Mouse (Mus musculus): Measurements from ENCODE around the gene Cerk. TPM values are rescaled to one million over a fixed set of nuclear protein-coding genes. Genes with fewer than 3 reads are reported as not detected.

The Cerk gene
- total and polyA plus RNA-seq, 3 experiments = 2.5 to 10.3 (median 4.4) TPM

DNA sequence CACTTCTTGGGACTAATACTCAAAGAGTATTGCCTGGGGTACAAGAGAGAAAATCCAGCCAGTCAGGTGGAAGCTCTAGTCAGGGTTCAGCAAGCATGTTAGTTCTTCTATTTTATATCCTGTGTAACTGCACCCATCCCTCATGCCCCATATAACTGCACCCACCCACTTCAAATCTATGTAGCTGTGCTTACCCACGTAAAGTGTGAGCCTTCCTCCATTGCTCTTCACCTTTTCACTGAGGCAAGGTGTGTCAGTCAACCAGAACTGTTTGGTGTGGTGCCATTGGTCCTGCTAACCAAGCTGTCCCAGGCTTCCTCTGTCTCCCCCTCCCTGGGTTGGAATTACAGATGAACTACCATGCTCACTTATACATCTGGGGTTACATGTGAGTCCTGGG, 45.2 kb upstream of the Cerk start:
- Histone ChIP-seq H3K9ac (ENCODE audit: insufficient read depth, low read depth) (no peak overlapping the region), H3K4me2 (ENCODE audit: insufficient read depth, low read depth, poor library complexity, severe bottlenecking) (no peak overlapping the region), H3K79me2 (replicated peaks; ENCODE audit: control insufficient read depth, extremely low read depth, insufficient read depth, poor library complexity, severe bottlenecking) (no peaks in the 10 kb centered on the region), H3K27ac (ENCODE audit: insufficient read depth, low read depth) (no peak overlapping the region), H3K4me3 (replicated peaks in 1 of 3; ENCODE audit: low read depth in 2 of 3, low read length in 2 of 3, poor library complexity in 1 of 3) (no peak overlapping the region), H3K27me3 (replicated peaks) (no peaks in the 10 kb centered on the region), H3K9me3 (replicated peaks; ENCODE audit: low read length) (no peaks in the 10 kb centered on the region), H3K4me1 (ENCODE audit: control insufficient read depth in 1 of 2, insufficient read depth in 2 of 2) (peaks cover 0 to 31% of the 10 kb centered on the region in 2 experiments; a peak in 2 of 4 replicates), H3K36me3 (replicated peaks in 1 of 2; ENCODE audit: control insufficient read depth in 1 of 2, insufficient read depth in 1 of 2, low read length in 1 of 2) (peaks cover 6 to 39% of the 10 kb centered on the region in 2 experiments)
- in situ Hi-C loops (cut with MboI; ENCODE audit: low pct_ligation_motif_present, low pct_unique_long_range_greater_than_20kb, low sequenced_read_pairs) (loop anchor here (25.0 kb wide), 1 partner anchor 331 kb away; no protein-coding TSS in a partner anchor), dilution Hi-C loops (cut with MboI; ENCODE audit: extremely low pct_ligation_motif_present, extremely low pct_unique_long_range_greater_than_20kb, low sequenced_read_pairs) (no loop called here)
- DNase-seq (ENCODE audit: extremely low read depth) = no peak
- TF ChIP-seq JUN (IDR thresholded peaks at IDR 0.05; ENCODE audit: insufficient read depth, low read depth, low read length) (no peak), BHLHE40 (IDR thresholded peaks at IDR 0.05; ENCODE audit: low read depth, low read length) (no peak), E2F4 (IDR thresholded peaks at IDR 0.05; ENCODE audit: insufficient replicate concordance, low read depth, low read length) (no peak), SMC3 (IDR thresholded peaks at IDR 0.05; ENCODE audit: low read depth, low read length) (no peak), IRF4 (IDR thresholded peaks at IDR 0.05; ENCODE audit: low read depth, low read length) (no peak), CHD1 (IDR thresholded peaks at IDR 0.05; ENCODE audit: low read depth, low read length) (no peak), EP300 (IDR thresholded peaks at IDR 0.05; ENCODE audit: low read length) (no peak), ETS1 (conservative IDR thresholded peaks at IDR 0.05; ENCODE audit: low read depth, low read length) (no peak), TBP (conservative IDR thresholded peaks at IDR 0.05; ENCODE audit: low read depth, low read length) (no peak), MXI1 (IDR thresholded peaks at IDR 0.05; ENCODE audit: low read depth, low read length) (no peak), ZC3H11A (IDR thresholded peaks at IDR 0.05; ENCODE audit: low read depth, low read length) (no peak), CHD2 (IDR thresholded peaks at IDR 0.05; ENCODE audit: low read length) (no peak)

DNA sequence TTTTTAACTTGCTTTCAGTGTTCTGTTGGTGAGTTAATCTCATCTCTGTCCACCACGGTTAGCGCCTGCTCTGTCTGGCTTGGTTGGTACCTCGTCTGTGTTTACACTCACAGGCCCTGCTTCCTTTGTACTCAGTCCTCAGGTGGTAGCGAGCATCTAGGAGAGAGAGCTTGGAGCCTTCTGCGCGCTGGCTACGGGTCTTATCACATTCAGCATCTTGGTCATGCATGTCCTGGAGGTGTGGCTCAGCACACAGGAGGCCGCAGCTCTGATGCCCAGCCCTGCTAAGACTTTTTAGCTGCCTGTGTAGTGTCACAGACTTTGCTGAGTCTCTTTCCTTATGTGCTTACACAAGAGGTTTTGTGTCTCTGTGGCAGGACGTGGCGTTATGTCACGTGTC, 43.7 kb upstream of the Cerk start:
- H3K9ac ChIP-seq (ENCODE audit: insufficient read depth, low read depth) = no peak overlapping the region
- no peaks in the 10 kb centered on the region for H3K9me3 ChIP-seq (replicated peaks; ENCODE audit: low read length)
- dilution Hi-C loops (cut with MboI; ENCODE audit: extremely low pct_ligation_motif_present, extremely low pct_unique_long_range_greater_than_20kb, low sequenced_read_pairs) (no loop called here), in situ Hi-C loops (cut with MboI; ENCODE audit: low pct_ligation_motif_present, low pct_unique_long_range_greater_than_20kb, low sequenced_read_pairs) (loop anchor here (25.0 kb wide), 1 partner anchor 333 kb away; no protein-coding TSS in a partner anchor)
- H3K4me1 ChIP-seq (ENCODE audit: control insufficient read depth in 1 of 2, insufficient read depth in 2 of 2) = peaks cover 0 to 39% of the 10 kb centered on the region in 2 experiments; a peak in 2 of 4 replicates
- no peaks in the 10 kb centered on the region for H3K79me2 ChIP-seq (replicated peaks; ENCODE audit: control insufficient read depth, extremely low read depth, insufficient read depth, poor library complexity, severe bottlenecking)
- TF ChIP-seq HCFC1 (IDR thresholded peaks at IDR 0.05; ENCODE audit: low read depth, low read length) (no peak), TCF12 (IDR thresholded peaks at IDR 0.05; ENCODE audit: low read depth, low read length) (no peak), UBTF (IDR thresholded peaks at IDR 0.05; ENCODE audit: low read depth, low read length) (no peak), CTCF (conservative IDR thresholded peaks at IDR 0.05 in 1 of 2, IDR thresholded peaks at IDR 0.05 in 1 of 2; ENCODE audit: low read depth in 2 of 2, low read length in 2 of 2) (no peak), CHD2 (IDR thresholded peaks at IDR 0.05; ENCODE audit: low read length) (no peak), KAT2A (IDR thresholded peaks at IDR 0.05; ENCODE audit: insufficient replicate concordance, low read length) (no peak), JUN (IDR thresholded peaks at IDR 0.05; ENCODE audit: insufficient read depth, low read depth, low read length) (no peak), BHLHE40 (IDR thresholded peaks at IDR 0.05; ENCODE audit: low read depth, low read length) (no peak), ZNF384 (IDR thresholded peaks at IDR 0.05; ENCODE audit: low read depth, low read length) (no peak), TBP (conservative IDR thresholded peaks at IDR 0.05; ENCODE audit: low read depth, low read length) (no peak), SMC3 (IDR thresholded peaks at IDR 0.05; ENCODE audit: low read depth, low read length) (no peak), USF2 (conservative IDR thresholded peaks at IDR 0.05; ENCODE audit: low read depth, low read length) (no peak), ZC3H11A (IDR thresholded peaks at IDR 0.05; ENCODE audit: low read depth, low read length) (no peak), SIN3A (IDR thresholded peaks at IDR 0.05; ENCODE audit: low read length) (no peak), CHD1 (IDR thresholded peaks at IDR 0.05; ENCODE audit: low read depth, low read length) (no peak)
- no peak overlapping the region for H3K4me3 ChIP-seq (replicated peaks in 1 of 3; ENCODE audit: low read depth in 2 of 3, low read length in 2 of 3, poor library complexity in 1 of 3)
- no peak overlapping the region for H3K4me2 ChIP-seq (ENCODE audit: insufficient read depth, low read depth, poor library complexity, severe bottlenecking)
- no peak overlapping the region for H3K27ac ChIP-seq (ENCODE audit: insufficient read depth, low read depth)
- H3K36me3 ChIP-seq (replicated peaks in 1 of 2; ENCODE audit: control insufficient read depth in 1 of 2, insufficient read depth in 1 of 2, low read length in 1 of 2) = peaks cover 0 to 32% of the 10 kb centered on the region in 2 experiments
- DNase-seq (ENCODE audit: extremely low read depth) = no peak
- H3K27me3 ChIP-seq (replicated peaks) = no peaks in the 10 kb centered on the region

Data from CH12.LX (cell line).